Mouse (Mus musculus) layer of hippocampus, adult 11-12 months (tissue): Measurements from ENCODE around the gene Agbl4.
A peak's percentile ranks its signal among the peaks of the same experiment; 100 is the strongest.

Experiments used
- DNase-seq: peaks from one replicate; pipeline ENCODE4 v3.0.0; 2022; ENCODE audit warnings: low spot score

Gene Agbl4

GRCm38 (mm10) chr4:110397618-110398045, at the start of gene Agbl4:
Gene Agbl4, plus strand, starts transcription at chr4:110397661.
- DNase-seq = peak; percentile 70

- DNase-seq = no peak
These were observed 46.6 kb upstream of the Agbl4 start for GRCm38 (mm10) chr4:110350856-110351177.

- peak; percentile 74 for DNase-seq
These were observed 46.1 kb upstream of the Agbl4 start, which contains the start of gene Elavl4 for GRCm38 (mm10) chr4:110351178-110352000. Gene Elavl4, minus strand, starts transcription at chr4:110351909.

- no peak for DNase-seq
These were observed 45.5 kb upstream of the Agbl4 start for GRCm38 (mm10) chr4:110352001-110352369.

- no peak for DNase-seq
These were observed 36.9 kb upstream of the Agbl4 start for GRCm38 (mm10) chr4:110360568-110360967.

GRCm38 (mm10) chr4:110396221-110396620, 1.2 kb upstream of the Agbl4 start:
- no peak for DNase-seq

GRCm38 (mm10) chr4:110420306-110420705, 22.8 kb downstream of the Agbl4 start:
- no peak for DNase-seq

- DNase-seq = no peak
These were observed 30.2 kb downstream of the Agbl4 start for GRCm38 (mm10) chr4:110427653-110428052.

GRCm38 (mm10) chr4:110494371-110494770, 96.9 kb downstream of the Agbl4 start:
- no peak for DNase-seq

- DNase-seq = no peak
These were observed 132.3 kb downstream of the Agbl4 start for GRCm38 (mm10) chr4:110529804-110530203.

- no peak for DNase-seq
These were observed 151.8 kb downstream of the Agbl4 start for GRCm38 (mm10) chr4:110549223-110549622.

GRCm38 (mm10) chr4:110597726-110598283, 200.3 kb downstream of the Agbl4 start:
- no peak for DNase-seq

GRCm38 (mm10) chr4:110641417-110641816, 244.0 kb downstream of the Agbl4 start:
- DNase-seq = no peak

- no peak for DNase-seq
These were observed 265.5 kb downstream of the Agbl4 start for GRCm38 (mm10) chr4:110662940-110663339.

GRCm38 (mm10) chr4:110674121-110674520, 276.7 kb downstream of the Agbl4 start:
- no peak for DNase-seq

- no peak for DNase-seq
These were observed 337.7 kb downstream of the Agbl4 start for GRCm38 (mm10) chr4:110735141-110735540.

GRCm38 (mm10) chr4:110757941-110758340, 360.5 kb downstream of the Agbl4 start:
- peak; percentile 8 for DNase-seq

GRCm38 (mm10) chr4:110788596-110788995, 391.1 kb downstream of the Agbl4 start:
- no peak for DNase-seq

- DNase-seq = peak; percentile 73
These were observed 402.4 kb downstream of the Agbl4 start for GRCm38 (mm10) chr4:110799902-110800301.

GRCm38 (mm10) chr4:110810947-110811346, 413.5 kb downstream of the Agbl4 start:
- no peak for DNase-seq

- DNase-seq = no peak
These were observed 435.3 kb downstream of the Agbl4 start for GRCm38 (mm10) chr4:110832776-110833175.

- DNase-seq = no peak
These were observed 482.4 kb downstream of the Agbl4 start for GRCm38 (mm10) chr4:110879719-110880443.

- peak; percentile 37 for DNase-seq
These were observed 518.6 kb downstream of the Agbl4 start for GRCm38 (mm10) chr4:110916061-110916460.
